Mouse (Mus musculus) effector memory CD4-positive, alpha-beta T cell, adult 5 months (primary cell): ENCODE results near the gene Gm42906. TPM values are rescaled to one million over a fixed set of nuclear protein-coding genes. Genes with fewer than 3 reads are reported as not detected.

ENCODE experiments used
- polyA plus RNA-seq: library from polyadenylated mRNA; unstranded; fragments of 100-300 nt; shearing (Covaris generic); gene quantifications from one replicate; pipeline ENCODE4 v1.2.1, GENCODE M21; 2017

Gm42906 gene
- not detected for polyA plus RNA-seq

GRCm38 (mm10) chr5:151428113-151428756 lies at the start of gene Gm42906:
Gene Gm42906, minus strand, starts transcription at chr5:151428163.

GRCm38 (mm10) chr5:151233400-151234031 lies 194.4 kb downstream of the Gm42906 start, which contains the start of gene Stard13:
Gene Stard13, minus strand, starts transcription at chr5:151233836.

Other genes with a start within 250 kb of the Gm42906 start
- not detected for gene Stard13, start 194.3 kb downstream of the Gm42906 start, polyA plus RNA-seq
- not detected for gene Vmn2r18, start 177.9 kb upstream of the Gm42906 start, polyA plus RNA-seq
- 12.7 TPM for gene Rfc3, start 223.1 kb upstream of the Gm42906 start, polyA plus RNA-seq